Mouse (Mus musculus) midbrain, postnatal 0 days (tissue): ENCODE results near the gene Ctnna2. TPM values are rescaled to one million over a fixed set of nuclear protein-coding genes. Genes with fewer than 3 reads are reported as not detected.

Experiments used
- ATAC-seq: fragments of 200-750 bp; cut with Nextera tagmentation; 2 replicates; pipeline ENCODE4 v1.8.0; 2017; ENCODE audit warnings: moderate number of reproducible peaks, mild to moderate bottlenecking, moderate TSS enrichment, moderate library complexity; ENCODE audit not compliant: low FRiP score
- DNase-seq: peaks from one replicate; pipeline ENCODE4 v3.0.0-alpha.2; 2015; ENCODE audit warnings: low spot score
- H3K27ac ChIP-seq: fragments of 300-500 bp; sonication (generic); 2 replicates; pipeline ENCODE4 v1.5.1; 2014; ENCODE audit warnings: low read depth, mild to moderate bottlenecking, low read length, mixed read lengths
- H3K27me3 ChIP-seq: fragments of 300-500 bp; sonication (generic); 2 replicates; pipeline ENCODE4 v1.6.1; 2014; ENCODE audit warnings: low read length, control low read depth, mixed read lengths; ENCODE audit not compliant: insufficient read depth
- H3K36me3 ChIP-seq: fragments of 300-500 bp; sonication (generic); 2 replicates; pipeline ENCODE4 v1.6.1; 2014; ENCODE audit warnings: low read length, control low read depth, mixed read lengths; ENCODE audit not compliant: insufficient read depth
- H3K4me1 ChIP-seq: fragments of 300-500 bp; sonication (generic); 2 replicates; pipeline ENCODE4 v1.6.1; 2014; ENCODE audit warnings: mild to moderate bottlenecking, control low read depth, antibody characterized with exemption, low read length, mixed read lengths; ENCODE audit not compliant: insufficient read depth
- H3K4me2 ChIP-seq: fragments of 300-500 bp; sonication (generic); 2 replicates; pipeline ENCODE4 v1.6.1; 2014; ENCODE audit warnings: low read depth, mild to moderate bottlenecking, low read length, mixed read lengths; ENCODE audit not compliant: poor library complexity, severe bottlenecking
- H3K4me3 ChIP-seq: fragments of 300-500 bp; sonication (generic); 2 replicates; pipeline ENCODE4 v1.5.1; 2014; ENCODE audit warnings: low read depth, mild to moderate bottlenecking, low read length, moderate library complexity
- H3K9ac ChIP-seq: fragments of 300-500 bp; sonication (generic); replicated peaks from 2 replicates; pipeline ENCODE4 v1.6.1; 2014; ENCODE audit warnings: mild to moderate bottlenecking, low read length, moderate library complexity, mixed read lengths; ENCODE audit not compliant: poor library complexity, severe bottlenecking
- H3K9me3 ChIP-seq: fragments of 300-500 bp; sonication (generic); 2 replicates; pipeline ENCODE4 v1.6.1; 2016; ENCODE audit warnings: low read length, control low read depth
- CTCF ChIP-seq: IDR thresholded peaks from 2 replicates; pipeline ENCODE4 v1.5.1; 2016; ENCODE audit warnings: antibody characterized with exemption, mild to moderate bottlenecking
- WGBS: fragments of 180-500 bp; shearing (Covaris S2); extraction: QIAGEN DNeasy Blood & Tissue Kit; methylation state at CpG from one replicate; pipeline ENCODE4 v1.1.7; 2014; 5-methylcytosine and 5-hydroxymethylcytosine counted together
- polyA plus RNA-seq: library from polyadenylated mRNA; unstranded; fragments of >200 nt; fragmentation: Nextera tagmentation; extraction: Ambion mirVana; gene quantifications from 2 replicates; pipeline ENCODE4 v1.2.1, GENCODE M21; 2015
- total RNA-seq: library from RNA; depleted of rRNA; stranded (reverse); fragments of >200 nt; gene quantifications from 2 replicates; pipeline ENCODE4 v1.2.3, GENCODE M21; 2014

The Ctnna2 gene
- total and polyA plus RNA-seq, 2 experiments from 2014 or later: 108 to 208 TPM

- Histone ChIP-seq H3K4me1 (no peaks in the 10 kb centered on the region), H3K27ac (no peak overlapping the region), H3K27me3 (no peaks in the 10 kb centered on the region), H3K4me3 (no peak overlapping the region), H3K36me3 (no peaks in the 10 kb centered on the region), H3K9ac (no peak overlapping the region), H3K9me3 (no peaks in the 10 kb centered on the region), H3K4me2 (no peak overlapping the region)
- 93% methylated on average over 14 of the region's 14 CpGs for WGBS
- DNase-seq (no peak), ATAC-seq (no peak)
- no peak for TF ChIP-seq CTCF
These were observed 374.7 kb downstream of the Ctnna2 start for GRCm38 (mm10) chr6:77604642-77605392.

DNA sequence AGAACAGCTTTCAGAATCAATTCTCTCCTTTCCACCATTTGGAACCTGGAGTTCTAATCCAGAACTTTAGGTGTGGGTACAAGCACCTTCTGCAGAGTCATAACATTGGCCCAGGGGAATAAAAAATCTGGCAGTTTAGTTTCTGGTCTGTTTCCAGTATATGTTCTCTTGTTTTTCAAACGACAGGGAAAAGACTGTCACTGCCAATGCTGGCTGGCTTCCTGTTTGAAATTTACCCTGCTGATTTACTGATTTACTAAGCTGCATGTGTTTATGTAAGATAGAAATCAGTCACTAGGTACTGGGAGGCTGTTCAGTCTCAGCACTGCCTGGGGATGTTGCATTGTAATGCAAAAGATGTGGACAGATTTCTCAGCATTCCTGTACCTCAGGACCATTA is 375.6 kb downstream of the Ctnna2 start:
- no peak for TF ChIP-seq CTCF
- 36% methylated on average over 1 of the region's 1 CpGs for WGBS

DNA sequence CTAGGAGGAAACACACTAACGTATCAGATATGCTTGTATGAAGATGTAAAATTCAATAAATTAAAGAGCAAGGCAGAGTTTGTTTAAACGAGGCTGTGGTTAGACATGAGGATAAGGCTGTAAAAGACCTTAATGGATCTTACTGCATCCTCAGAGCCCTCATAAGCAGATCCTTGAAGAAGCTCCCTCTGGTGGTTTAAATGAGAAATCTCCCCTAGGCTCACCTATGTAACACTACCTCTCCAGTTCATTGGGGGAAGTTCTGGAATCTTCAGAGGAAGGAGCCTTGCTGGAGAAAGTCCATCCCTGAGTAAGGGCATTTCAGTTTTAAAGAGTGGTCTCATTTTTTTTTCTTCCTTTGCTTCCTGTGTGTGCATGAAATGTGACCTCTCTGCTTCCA is 380.3 kb downstream of the Ctnna2 start:
- H3K36me3 ChIP-seq: no peaks in the 10 kb centered on the region
- ATAC-seq (no peak), DNase-seq (peak; percentile 17)
- H3K27ac ChIP-seq: no peak overlapping the region
- WGBS: 80% methylated on average over 2 of the region's 2 CpGs
- H3K4me2 ChIP-seq: no peak overlapping the region
- no peak overlapping the region for H3K9ac ChIP-seq
- no peaks in the 10 kb centered on the region for H3K9me3 ChIP-seq
- H3K4me3 ChIP-seq: no peak overlapping the region
- no peaks in the 10 kb centered on the region for H3K27me3 ChIP-seq
- peak; percentile 59 for TF ChIP-seq CTCF
- H3K4me1 ChIP-seq: no peaks in the 10 kb centered on the region

More for the DNA sequence above, 375.6 kb downstream of the Ctnna2 start:
- DNase-seq (no peak), ATAC-seq (no peak)
- no peaks in the 10 kb centered on the region for H3K36me3 ChIP-seq
- no peaks in the 10 kb centered on the region for H3K4me1 ChIP-seq
- no peak overlapping the region for H3K27ac ChIP-seq
- no peak overlapping the region for H3K9ac ChIP-seq
- no peak overlapping the region for H3K4me2 ChIP-seq
- no peaks in the 10 kb centered on the region for H3K9me3 ChIP-seq
- no peak overlapping the region for H3K4me3 ChIP-seq
- no peaks in the 10 kb centered on the region for H3K27me3 ChIP-seq

DNA sequence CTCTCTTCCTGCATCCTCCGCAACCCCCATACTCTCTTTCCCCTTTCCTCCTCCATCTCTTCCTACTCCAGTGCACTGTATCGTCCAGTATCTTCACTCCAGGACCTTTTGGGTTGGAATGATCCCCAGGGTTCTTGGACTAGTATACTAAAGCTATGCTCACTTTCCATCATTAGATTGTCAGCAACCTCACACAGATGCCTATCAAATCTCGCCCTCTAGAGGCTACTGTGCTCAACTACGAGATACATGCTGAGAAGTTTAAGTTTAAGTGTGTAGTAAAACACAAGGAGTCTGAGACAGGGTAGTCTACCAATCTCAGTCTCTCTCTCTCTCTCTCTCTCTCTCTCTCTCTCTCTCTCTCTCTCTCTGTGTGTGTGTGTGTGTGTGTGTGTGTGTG is 396.9 kb downstream of the Ctnna2 start:
- Histone ChIP-seq H3K4me3 (no peak overlapping the region), H3K9ac (no peak overlapping the region), H3K36me3 (no peaks in the 10 kb centered on the region), H3K27ac (no peak overlapping the region), H3K9me3 (no peaks in the 10 kb centered on the region), H3K4me1 (no peaks in the 10 kb centered on the region), H3K4me2 (no peak overlapping the region), H3K27me3 (no peaks in the 10 kb centered on the region)
- DNase-seq (peak; percentile 22), ATAC-seq (no peak)
- WGBS: 44% methylated on average over 4 of the region's 4 CpGs
- peak; percentile 53 for TF ChIP-seq CTCF

DNA sequence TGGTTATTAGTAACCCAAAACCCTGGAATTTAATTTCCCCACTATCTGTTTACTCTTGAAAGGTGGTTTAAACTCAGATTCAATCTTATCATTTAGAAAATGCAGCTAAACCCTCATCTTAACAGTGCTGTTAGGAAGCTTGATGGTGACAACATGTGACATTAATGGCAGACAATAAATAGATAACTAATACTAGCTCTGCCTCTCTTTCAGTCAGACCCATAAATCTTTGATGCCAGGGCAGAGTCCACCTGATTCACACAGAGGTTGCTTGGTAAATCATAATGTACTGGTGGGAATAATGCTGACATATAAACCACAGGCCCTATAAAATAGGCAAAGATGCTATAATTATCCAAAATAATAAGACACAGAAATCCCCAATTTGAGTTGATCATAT is 398.6 kb downstream of the Ctnna2 start:
- TF ChIP-seq CTCF: no peak
- ATAC-seq (no peak), DNase-seq (no peak)
- Histone ChIP-seq H3K9ac (no peak overlapping the region), H3K4me3 (no peak overlapping the region), H3K27ac (no peak overlapping the region), H3K4me1 (no peaks in the 10 kb centered on the region), H3K9me3 (no peaks in the 10 kb centered on the region), H3K36me3 (no peaks in the 10 kb centered on the region), H3K4me2 (no peak overlapping the region), H3K27me3 (no peaks in the 10 kb centered on the region)

DNA sequence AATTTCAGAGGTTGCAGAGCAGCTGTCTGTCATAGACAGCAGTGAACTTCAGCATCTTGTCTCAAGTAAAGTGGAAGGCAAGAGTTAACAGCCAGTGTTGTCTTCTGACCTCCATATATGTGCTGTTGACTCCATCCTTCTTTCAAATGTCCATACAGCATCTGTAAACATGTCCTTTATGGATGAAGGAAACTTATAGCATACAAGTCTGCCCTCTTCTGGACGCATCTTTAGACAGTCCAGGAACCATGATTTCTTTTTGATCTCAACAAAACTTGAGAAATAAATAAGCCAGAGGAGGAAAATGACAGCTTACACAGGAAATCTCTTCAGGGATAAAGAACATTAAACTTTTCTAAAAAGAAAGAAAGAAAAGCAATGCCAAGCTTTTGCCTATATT is 400.9 kb downstream of the Ctnna2 start:
- Histone ChIP-seq H3K27me3 (no peaks in the 10 kb centered on the region), H3K27ac (no peak overlapping the region), H3K4me1 (no peaks in the 10 kb centered on the region), H3K4me3 (no peak overlapping the region), H3K36me3 (no peaks in the 10 kb centered on the region), H3K9me3 (no peaks in the 10 kb centered on the region), H3K9ac (no peak overlapping the region), H3K4me2 (no peak overlapping the region)
- 55% methylated on average over 1 of the region's 1 CpGs for WGBS
- ATAC-seq: no peak
- peak; percentile 60 for DNase-seq
- peak; percentile 70 for TF ChIP-seq CTCF
